Mouse (Mus musculus): ENCODE data around the gene Kcnn3. TPM values are rescaled to one million over a fixed set of nuclear protein-coding genes. Genes with fewer than 3 reads are reported as not detected.

Kcnn3 gene
- total RNA-seq, 2 experiments from 2014 or later, result 1.6 to 2.0 TPM

GRCm38 (mm10) chr3:89605235-89605634 is 85.3 kb downstream of the Kcnn3 start:
- intact Hi-C loops (cut with DNase I), result loop anchor here (5.0 kb wide), 1 partner anchor 1658 kb away; the partner anchor contains the start of gene Crabp2
- DNase-seq, result no peak

- no peak for DNase-seq
- intact Hi-C loops (cut with DNase I), result loop anchor here (5.0 kb wide), 1 partner anchor 1660 kb away; the partner anchor contains the start of gene Crabp2
Measured at GRCm38 (mm10) chr3:89607327-89607726, 87.4 kb downstream of the Kcnn3 start.

GRCm38 (mm10) chr3:89612048-89612447 is 92.1 kb downstream of the Kcnn3 start:
- DNase-seq, result no peak
- intact Hi-C loops (cut with DNase I), result no loop called here

GRCm38 (mm10) chr3:89613526-89614523 is 93.9 kb downstream of the Kcnn3 start:
- intact Hi-C loops (cut with DNase I), result no loop called here
- peak; percentile 43 to 45 for DNase-seq

- DNase-seq, result no peak
- intact Hi-C loops (cut with DNase I), result no loop called here
Measured at GRCm38 (mm10) chr3:89616861-89617260, 96.9 kb downstream of the Kcnn3 start.

- no peak for DNase-seq
- intact Hi-C loops (cut with DNase I), result no loop called here
Measured at GRCm38 (mm10) chr3:89617360-89617759, 97.4 kb downstream of the Kcnn3 start.

- no peak for DNase-seq
- intact Hi-C loops (cut with DNase I), result no loop called here
Measured at GRCm38 (mm10) chr3:89622825-89623224, 102.9 kb downstream of the Kcnn3 start.

GRCm38 (mm10) chr3:89623531-89623930 is 103.6 kb downstream of the Kcnn3 start:
- intact Hi-C loops (cut with DNase I), result no loop called here
- no peak for DNase-seq

GRCm38 (mm10) chr3:89624001-89624400 is 104.0 kb downstream of the Kcnn3 start:
- intact Hi-C loops (cut with DNase I), result no loop called here

GRCm38 (mm10) chr3:89624814-89625445 is 105.0 kb downstream of the Kcnn3 start:
- DNase-seq, result no peak
- intact Hi-C loops (cut with DNase I), result no loop called here

More at GRCm38 (mm10) chr3:89624001-89624400, 104.0 kb downstream of the Kcnn3 start:
- no peak for DNase-seq

GRCm38 (mm10) chr3:89626556-89626955 is 106.6 kb downstream of the Kcnn3 start:
- no peak for DNase-seq
- intact Hi-C loops (cut with DNase I), result no loop called here

GRCm38 (mm10) chr3:89629811-89630210 is 109.8 kb downstream of the Kcnn3 start:
- DNase-seq, result no peak
- intact Hi-C loops (cut with DNase I), result no loop called here

GRCm38 (mm10) chr3:89631750-89632149 is 111.8 kb downstream of the Kcnn3 start:
- intact Hi-C loops (cut with DNase I), result no loop called here
- no peak for DNase-seq

GRCm38 (mm10) chr3:89633531-89633930 is 113.6 kb downstream of the Kcnn3 start:
- no peak for DNase-seq
- intact Hi-C loops (cut with DNase I), result no loop called here

- DNase-seq, result no peak
- intact Hi-C loops (cut with DNase I), result no loop called here
Measured at GRCm38 (mm10) chr3:89633941-89634340, 114.0 kb downstream of the Kcnn3 start.

- intact Hi-C loops (cut with DNase I), result no loop called here
- no peak for DNase-seq
Measured at GRCm38 (mm10) chr3:89640804-89641203, 120.8 kb downstream of the Kcnn3 start.

- DNase-seq, result no peak
- intact Hi-C loops (cut with DNase I), result no loop called here
Measured at GRCm38 (mm10) chr3:89643391-89643790, 123.4 kb downstream of the Kcnn3 start.

GRCm38 (mm10) chr3:89646813-89647255 is 126.9 kb downstream of the Kcnn3 start:
- intact Hi-C loops (cut with DNase I), result no loop called here
- peak in 1 of 2 experiments; percentile 12 for DNase-seq

- intact Hi-C loops (cut with DNase I), result no loop called here
- no peak for DNase-seq
Measured at GRCm38 (mm10) chr3:89647268-89647874, 127.4 kb downstream of the Kcnn3 start.

- intact Hi-C loops (cut with DNase I), result no loop called here
- no peak for DNase-seq
Measured at GRCm38 (mm10) chr3:89649890-89650289, 129.9 kb downstream of the Kcnn3 start.

All from gastrocnemius, postnatal 36 days (tissue).